Mouse (Mus musculus): ENCODE results near the gene Gon4l. TPM values are rescaled to one million over a fixed set of nuclear protein-coding genes. Genes with fewer than 3 reads are reported as not detected.

Gene Gon4l
- polyA plus RNA-seq, 1 experiment from 2014 or later = 3.6 TPM

GRCm38 (mm10) chr3:88913511-88914383 lies 78.7 kb downstream of the Gon4l start, which contains the start of gene Msto1:
Gene Msto1, minus strand, starts transcription at chr3:88913999.
- H3K9me3 ChIP-seq (replicated peaks) = no peaks in the 10 kb centered on the region
- DNase-seq = peak; percentile 92
- under 1% methylated on average over 62 of the region's 62 CpGs for WGBS (ENCODE audit: insufficient replicate concordance)
- peak within 1 kb of the TSS; percentile 80 for H3K9ac ChIP-seq
- peak within 1 kb of the TSS; percentile 68 for H3K27ac ChIP-seq
- H3K4me2 ChIP-seq = peak within 1 kb of the TSS; percentile 97
- H3K4me1 ChIP-seq (replicated peaks) = peaks cover 22% of the 10 kb centered on the region
- H3K36me3 ChIP-seq = peaks cover 39% of the 10 kb centered on the region
- ATAC-seq (ENCODE audit: low read depth) = peak; percentile 97
- H3K4me3 ChIP-seq (replicated peaks) = peak within 1 kb of the TSS; percentile 72
- H3K27me3 ChIP-seq = no peaks in the 10 kb centered on the region

- ATAC-seq (ENCODE audit: low read depth) = no peak
- Histone ChIP-seq H3K4me3 (replicated peaks) (peak overlapping the region; percentile 72), H3K9ac (peak overlapping the region; percentile 80), H3K4me1 (replicated peaks) (peaks cover 22% of the 10 kb centered on the region), H3K9me3 (replicated peaks) (no peaks in the 10 kb centered on the region), H3K27ac (peak overlapping the region; percentile 68), H3K36me3 (peaks cover 34% of the 10 kb centered on the region), H3K27me3 (no peaks in the 10 kb centered on the region), H3K4me2 (peak overlapping the region; percentile 97)
- WGBS (ENCODE audit: insufficient replicate concordance) = 24% methylated on average over 8 of the region's 8 CpGs
- DNase-seq = no peak
Observed at GRCm38 (mm10) chr3:88914384-88914810, 79.4 kb downstream of the Gon4l start.

- Histone ChIP-seq H3K9me3 (replicated peaks) (no peaks in the 10 kb centered on the region), H3K27ac (no peak overlapping the region), H3K36me3 (peaks cover 34% of the 10 kb centered on the region), H3K4me1 (replicated peaks) (peaks cover 8% of the 10 kb centered on the region), H3K4me2 (no peak overlapping the region), H3K4me3 (replicated peaks) (no peak overlapping the region), H3K9ac (no peak overlapping the region), H3K27me3 (no peaks in the 10 kb centered on the region)
- 80% methylated on average over 13 of the region's 13 CpGs for whole genome bisulfite sequencing (ENCODE audit: insufficient replicate concordance)
- DNase-seq (no peak), ATAC-seq (ENCODE audit: low read depth) (no peak)
Observed at GRCm38 (mm10) chr3:88918981-88919380, 84.0 kb downstream of the Gon4l start.

GRCm38 (mm10) chr3:88921411-88921810 lies 86.4 kb downstream of the Gon4l start:
- H3K27ac ChIP-seq = no peak overlapping the region
- H3K4me2 ChIP-seq = no peak overlapping the region
- H3K4me1 ChIP-seq (replicated peaks) = no peaks in the 10 kb centered on the region
- peaks cover 58% of the 10 kb centered on the region for H3K36me3 ChIP-seq
- H3K4me3 ChIP-seq (replicated peaks) = no peak overlapping the region
- H3K9me3 ChIP-seq (replicated peaks) = no peaks in the 10 kb centered on the region
- DNase-seq (no peak), ATAC-seq (ENCODE audit: low read depth) (no peak)
- no peak overlapping the region for H3K9ac ChIP-seq
- WGBS (ENCODE audit: insufficient replicate concordance) = 90% methylated on average over 9 of the region's 9 CpGs
- H3K27me3 ChIP-seq = no peaks in the 10 kb centered on the region

- Histone ChIP-seq H3K4me3 (replicated peaks) (no peak overlapping the region), H3K36me3 (peaks cover 85% of the 10 kb centered on the region)
- WGBS (ENCODE audit: insufficient replicate concordance) = 70% methylated on average over 8 of the region's 8 CpGs
Observed at GRCm38 (mm10) chr3:88923989-88924591, 89.1 kb downstream of the Gon4l start.

GRCm38 (mm10) chr3:88925651-88926050 lies 90.6 kb downstream of the Gon4l start:
- Histone ChIP-seq H3K36me3 (peaks cover 100% of the 10 kb centered on the region), H3K4me1 (replicated peaks) (no peaks in the 10 kb centered on the region), H3K4me2 (no peak overlapping the region), H3K9me3 (replicated peaks) (no peaks in the 10 kb centered on the region), H3K27ac (no peak overlapping the region), H3K9ac (no peak overlapping the region), H3K27me3 (no peaks in the 10 kb centered on the region), H3K4me3 (replicated peaks) (no peak overlapping the region)
- no peak for ATAC-seq (ENCODE audit: low read depth)
- no peak for DNase-seq
- WGBS (ENCODE audit: insufficient replicate concordance) = 73% methylated on average over 2 of the region's 2 CpGs

More at GRCm38 (mm10) chr3:88923989-88924591, 89.1 kb downstream of the Gon4l start:
- H3K9ac ChIP-seq = no peak overlapping the region
- no peak overlapping the region for H3K27ac ChIP-seq
- H3K27me3 ChIP-seq = no peaks in the 10 kb centered on the region
- ATAC-seq (ENCODE audit: low read depth) = no peak
- H3K9me3 ChIP-seq (replicated peaks) = no peaks in the 10 kb centered on the region
- H3K4me1 ChIP-seq (replicated peaks) = no peaks in the 10 kb centered on the region
- DNase-seq = no peak
- no peak overlapping the region for H3K4me2 ChIP-seq

- no peak for ATAC-seq (ENCODE audit: low read depth)
- no peak overlapping the region for H3K4me2 ChIP-seq
- H3K27me3 ChIP-seq = no peaks in the 10 kb centered on the region
- peaks cover 95% of the 10 kb centered on the region for H3K36me3 ChIP-seq
- DNase-seq = no peak
- no peak overlapping the region for H3K27ac ChIP-seq
- WGBS (ENCODE audit: insufficient replicate concordance) = 81% methylated on average over 3 of the region's 3 CpGs
- no peaks in the 10 kb centered on the region for H3K4me1 ChIP-seq (replicated peaks)
- H3K4me3 ChIP-seq (replicated peaks) = no peak overlapping the region
- H3K9me3 ChIP-seq (replicated peaks) = no peaks in the 10 kb centered on the region
- H3K9ac ChIP-seq = no peak overlapping the region
Observed at GRCm38 (mm10) chr3:88929501-88929900, 94.5 kb downstream of the Gon4l start.

- H3K4me1 ChIP-seq (replicated peaks) = peaks cover 7% of the 10 kb centered on the region
- no peak for ATAC-seq (ENCODE audit: low read depth)
- H3K9me3 ChIP-seq (replicated peaks) = no peaks in the 10 kb centered on the region
Observed at GRCm38 (mm10) chr3:88939071-88939470, 104.0 kb downstream of the Gon4l start.

GRCm38 (mm10) chr3:88939749-88940148 lies 104.7 kb downstream of the Gon4l start:
- WGBS (ENCODE audit: insufficient replicate concordance) = 55% methylated on average over 3 of the region's 3 CpGs
- H3K36me3 ChIP-seq = peaks cover 59% of the 10 kb centered on the region
- no peak overlapping the region for H3K4me2 ChIP-seq
- peaks cover 12% of the 10 kb centered on the region for H3K4me1 ChIP-seq (replicated peaks)
- ATAC-seq (ENCODE audit: low read depth) = no peak
- no peaks in the 10 kb centered on the region for H3K9me3 ChIP-seq (replicated peaks)
- DNase-seq = no peak
- H3K27me3 ChIP-seq = no peaks in the 10 kb centered on the region
- H3K9ac ChIP-seq = no peak overlapping the region
- no peak overlapping the region for H3K27ac ChIP-seq
- no peak overlapping the region for H3K4me3 ChIP-seq (replicated peaks)

More at GRCm38 (mm10) chr3:88939071-88939470, 104.0 kb downstream of the Gon4l start:
- H3K9ac ChIP-seq = no peak overlapping the region
- no peak for DNase-seq
- H3K4me3 ChIP-seq (replicated peaks) = no peak overlapping the region
- no peak overlapping the region for H3K27ac ChIP-seq
- no peak overlapping the region for H3K4me2 ChIP-seq
- no peaks in the 10 kb centered on the region for H3K27me3 ChIP-seq
- peaks cover 66% of the 10 kb centered on the region for H3K36me3 ChIP-seq
- 86% methylated on average over 10 of the region's 10 CpGs for WGBS (ENCODE audit: insufficient replicate concordance)

GRCm38 (mm10) chr3:88942316-88942880 lies 107.4 kb downstream of the Gon4l start:
- no peak overlapping the region for H3K4me2 ChIP-seq
- 81% methylated on average over 10 of the region's 10 CpGs for WGBS (ENCODE audit: insufficient replicate concordance)
- H3K4me3 ChIP-seq (replicated peaks) = no peak overlapping the region
- peaks cover 37% of the 10 kb centered on the region for H3K36me3 ChIP-seq
- H3K27me3 ChIP-seq = no peaks in the 10 kb centered on the region
- H3K27ac ChIP-seq = no peak overlapping the region
- ATAC-seq (ENCODE audit: low read depth) (no peak), DNase-seq (no peak)
- H3K9ac ChIP-seq = no peak overlapping the region
- peaks cover 30% of the 10 kb centered on the region for H3K4me1 ChIP-seq (replicated peaks)
- H3K9me3 ChIP-seq (replicated peaks) = no peaks in the 10 kb centered on the region

GRCm38 (mm10) chr3:88944109-88944508 lies 109.1 kb downstream of the Gon4l start:
- H3K36me3 ChIP-seq = peaks cover 26% of the 10 kb centered on the region
- no peak overlapping the region for H3K9ac ChIP-seq
- H3K27me3 ChIP-seq = no peaks in the 10 kb centered on the region
- DNase-seq = no peak
- WGBS (ENCODE audit: insufficient replicate concordance) = 44% methylated on average over 4 of the region's 4 CpGs
- no peak overlapping the region for H3K4me2 ChIP-seq
- H3K4me3 ChIP-seq (replicated peaks) = no peak overlapping the region
- no peaks in the 10 kb centered on the region for H3K9me3 ChIP-seq (replicated peaks)
- H3K4me1 ChIP-seq (replicated peaks) = peaks cover 48% of the 10 kb centered on the region
- no peak overlapping the region for H3K27ac ChIP-seq
- peak; percentile 51; the same call in 1 of the 2 replicates for ATAC-seq (ENCODE audit: low read depth)
